Mouse (Mus musculus) E14TG2a.4 (cell line): ENCODE data around the gene Utrn.

Experiments used
- CTCF ChIP-seq: conservative IDR thresholded peaks from 2 replicates; pipeline ENCODE4 v1.5.1; 2014; ENCODE audit warnings: low read length
- NANOG ChIP-seq: IDR thresholded peaks from 2 replicates; pipeline ENCODE4 v1.6.1; 2014; ENCODE audit warnings: borderline replicate concordance, low read length, mixed read lengths
- POU5F1 ChIP-seq: IDR thresholded peaks from 2 replicates; pipeline ENCODE4 v1.6.1; 2014; ENCODE audit warnings: low read length, borderline replicate concordance

GRCm38 (mm10) chr10:12757943-12758701, 111.0 kb downstream of the Utrn start:
- TF ChIP-seq CTCF (no peak), NANOG (no peak), POU5F1 (no peak)
